Mouse (Mus musculus) ES-Bruce4 (cell line): ENCODE measurements around the gene Gm21818.
"Not testable (repeated sequence)": the region's sequence is repeated elsewhere in the genome, so short reads cannot be mapped to it uniquely, and the experiment has no call there.

Source experiments
- CTCF ChIP-seq: IDR thresholded peaks from one replicate; pipeline ENCODE4 v1.8.1; 2011; ENCODE audit warnings: low read depth, low read length
- POLR2A ChIP-seq: IDR thresholded peaks from one replicate; pipeline ENCODE4 v1.8.1; 2011; ENCODE audit warnings: low read length; ENCODE audit not compliant: insufficient read depth

- not testable (repeated sequence) for TF ChIP-seq CTCF, POLR2A
Measured at GRCm38 (mm10) chr13:120172133-120172532, at the start of gene Gm21818.
